Mouse (Mus musculus) CH12.LX (cell line): Measurements from ENCODE around the gene Cdk14. TPM values are rescaled to one million over a fixed set of nuclear protein-coding genes. Genes with fewer than 3 reads are reported as not detected.

Experiments
- DNase-seq: peaks from one replicate; pipeline ENCODE4 v3.0.0-alpha.2; 2013; ENCODE audit errors: extremely low read depth
- H3K27ac ChIP-seq: 2 replicates; pipeline ENCODE4 v1.5.1; 2012; ENCODE audit warnings: low read depth, mild to moderate bottlenecking, control low read depth, moderate library complexity; ENCODE audit not compliant: insufficient read depth
- H3K27me3 ChIP-seq: replicated peaks from 2 replicates; pipeline ENCODE3; 2012; ENCODE audit warnings: inconsistent platforms
- H3K36me3 ChIP-seq, 2 experiments: replicated peaks in 1 of 2; 2 replicates each; pipeline versions ENCODE3 to v1.6.1; 2012; ENCODE audit warnings: inconsistent platforms in 1 of 2, low read length in 1 of 2, mild to moderate bottlenecking in 1 of 2, mixed read lengths in 1 of 2, moderate library complexity in 1 of 2; ENCODE audit not compliant: control insufficient read depth in 1 of 2, insufficient read depth in 1 of 2
- H3K4me1 ChIP-seq, 2 experiments: 2 replicates each; pipeline ENCODE4 v1.6.1; 2012; ENCODE audit warnings: inconsistent platforms in 1 of 2, moderate library complexity in 1 of 2; ENCODE audit not compliant: insufficient read depth in 2 of 2, control insufficient read depth in 1 of 2
- H3K4me2 ChIP-seq: 2 replicates; pipeline ENCODE4 v1.6.1; 2012; ENCODE audit warnings: low read depth, mild to moderate bottlenecking, control low read depth; ENCODE audit not compliant: poor library complexity, insufficient read depth, severe bottlenecking
- H3K4me3 ChIP-seq, 3 experiments: fragments of 150-350 bp in 1 of 3; sonication (generic) in 1 of 3; replicated peaks in 1 of 3; 2 replicates each; pipeline versions ENCODE3 to v1.5.1; 2011 to 2012; ENCODE audit warnings: low read depth in 2 of 3, low read length in 2 of 3, mild to moderate bottlenecking in 2 of 3, moderate library complexity in 2 of 3, control low read depth in 1 of 3, improper control_type of control experiment in 1 of 3, inconsistent platforms in 1 of 3, mixed read lengths in 1 of 3; ENCODE audit not compliant: poor library complexity in 1 of 3
- H3K79me2 ChIP-seq: replicated peaks from 2 replicates; pipeline ENCODE4 v1.6.1; 2012; ENCODE audit warnings: mild to moderate bottlenecking, moderate library complexity; ENCODE audit not compliant: control insufficient read depth, poor library complexity, insufficient read depth, severe bottlenecking; ENCODE audit errors: extremely low read depth
- H3K9ac ChIP-seq: 2 replicates; pipeline ENCODE4 v1.6.1; 2012; ENCODE audit warnings: low read depth, mild to moderate bottlenecking, control low read depth, moderate library complexity; ENCODE audit not compliant: insufficient read depth
- H3K9me3 ChIP-seq: replicated peaks from 2 replicates; pipeline ENCODE3; 2012; ENCODE audit warnings: low read length, inconsistent platforms, mixed read lengths
- BHLHE40 ChIP-seq: IDR thresholded peaks from 2 replicates; pipeline ENCODE4 v1.6.1; 2011; ENCODE audit warnings: mild to moderate bottlenecking, low read depth, low read length, improper control_type of control experiment
- E2F4 ChIP-seq: IDR thresholded peaks from 2 replicates; pipeline ENCODE4 v1.6.1; 2011; ENCODE audit warnings: low read depth, low read length, improper control_type of control experiment; ENCODE audit not compliant: insufficient replicate concordance
- ELF1 ChIP-seq: IDR thresholded peaks from 2 replicates; pipeline ENCODE4 v1.6.1; 2014; ENCODE audit warnings: low read depth, mild to moderate bottlenecking, inconsistent platforms, low read length, improper control_type of control experiment
- EP300 ChIP-seq: IDR thresholded peaks from 2 replicates; pipeline ENCODE4 v1.6.1; 2011; ENCODE audit warnings: low read length, improper control_type of control experiment
- ETS1 ChIP-seq: conservative IDR thresholded peaks from 2 replicates; pipeline ENCODE4 v1.6.1; 2012; ENCODE audit warnings: low read depth, mild to moderate bottlenecking, inconsistent platforms, low read length, improper control_type of control experiment, moderate library complexity
- MAFK ChIP-seq: IDR thresholded peaks from 2 replicates; pipeline ENCODE4 v1.6.1; 2011; ENCODE audit warnings: low read length, improper control_type of control experiment; ENCODE audit not compliant: insufficient replicate concordance
- MAX ChIP-seq: IDR thresholded peaks from 2 replicates; pipeline ENCODE4 v1.6.1; 2011; ENCODE audit warnings: low read length, improper control_type of control experiment
- MXI1 ChIP-seq: IDR thresholded peaks from 2 replicates; pipeline ENCODE4 v1.6.1; 2011; ENCODE audit warnings: mild to moderate bottlenecking, low read depth, low read length, improper control_type of control experiment
- NELFE ChIP-seq: IDR thresholded peaks from 2 replicates; pipeline ENCODE4 v1.6.1; 2011; ENCODE audit warnings: low read depth, low read length, improper control_type of control experiment
- NRF1 ChIP-seq: IDR thresholded peaks from 2 replicates; pipeline ENCODE4 v1.6.1; 2014; ENCODE audit warnings: low read depth, mild to moderate bottlenecking, inconsistent platforms, low read length, improper control_type of control experiment, moderate library complexity
- PAX5 ChIP-seq: IDR thresholded peaks from 2 replicates; pipeline ENCODE4 v1.6.1; 2012; ENCODE audit warnings: low read length, inconsistent platforms, mixed read lengths
- POLR2A ChIP-seq: IDR thresholded peaks from 2 replicates; pipeline ENCODE4 v1.6.1; 2011; ENCODE audit warnings: low read depth, mild to moderate bottlenecking, improper control_type of control experiment, low read length
- POLR2AphosphoS2 ChIP-seq: IDR thresholded peaks from 2 replicates; pipeline ENCODE4 v1.6.1; 2011; ENCODE audit warnings: low read depth, low read length, improper control_type of control experiment
- RAD21 ChIP-seq: IDR thresholded peaks from 2 replicates; pipeline ENCODE4 v1.6.1; 2011; ENCODE audit warnings: low read depth, mild to moderate bottlenecking, low read length, improper control_type of control experiment, moderate library complexity
- SIN3A ChIP-seq: IDR thresholded peaks from 2 replicates; pipeline ENCODE4 v1.6.1; 2012; ENCODE audit warnings: low read length, improper control_type of control experiment, inconsistent platforms
- TCF12 ChIP-seq: IDR thresholded peaks from 2 replicates; pipeline ENCODE4 v1.6.1; 2014; ENCODE audit warnings: low read depth, mild to moderate bottlenecking, inconsistent platforms, low read length, improper control_type of control experiment
- USF2 ChIP-seq: conservative IDR thresholded peaks from 2 replicates; pipeline ENCODE4 v1.6.1; 2011; ENCODE audit warnings: low read depth, low read length, improper control_type of control experiment
- ZC3H11A ChIP-seq: IDR thresholded peaks from 2 replicates; pipeline ENCODE4 v1.6.1; 2012; ENCODE audit warnings: low read depth, mild to moderate bottlenecking, inconsistent platforms, low read length, improper control_type of control experiment
- ZKSCAN1 ChIP-seq: IDR thresholded peaks from 2 replicates; pipeline ENCODE4 v1.6.1; 2012; ENCODE audit warnings: low read depth, inconsistent platforms, low read length, improper control_type of control experiment, borderline replicate concordance
- dilution Hi-C: fragments of 300-500 bp; cut with MboI; formaldehyde crosslinking; loops from 2 replicates; pipeline ENCODE4 v1.14.3; 2020; ENCODE audit warnings: low sequenced_read_pairs; ENCODE audit not compliant: extremely low pct_unique_long_range_greater_than_20kb, extremely low pct_ligation_motif_present
- in situ Hi-C: fragments of 300-500 bp; cut with MboI; formaldehyde crosslinking; loops from 3 replicates; pipeline ENCODE4 v1.14.3; 2019; ENCODE audit warnings: low sequenced_read_pairs, low pct_ligation_motif_present, low pct_unique_long_range_greater_than_20kb, mixed read lengths
- polyA plus RNA-seq: library from polyadenylated mRNA; unstranded; fragments of >175 nt; gene quantifications from 2 replicates; pipeline ENCODE4 v1.2.1, GENCODE M21; 2012; ENCODE audit warnings: low read depth; ENCODE audit not compliant: insufficient read length
- total RNA-seq, 2 experiments: library from RNA; depleted of rRNA; stranded (reverse); fragments of 300-350 nt in 1 of 2; fragments of >200 nt in 1 of 2; gene quantifications; 2 replicates each; pipeline ENCODE4 v1.2.3; 2012 to 2014

Gene Cdk14
- total and polyA plus RNA-seq, 3 experiments, result 3.7 to 12.0 (median 8.9) TPM

GRCm38 (mm10) chr5:5134905-5135511 is 285.1 kb downstream of the Cdk14 start:
- Histone ChIP-seq H3K4me3 (no peak overlapping the region), H3K79me2 (no peaks in the 10 kb centered on the region), H3K4me2 (no peak overlapping the region), H3K9me3 (no peaks in the 10 kb centered on the region), H3K27me3 (no peaks in the 10 kb centered on the region), H3K4me1 (peaks cover 0 to 5% of the 10 kb centered on the region in 2 experiments; a peak in 1 of 4 replicates), H3K36me3 (no peaks in the 10 kb centered on the region), H3K9ac (no peak overlapping the region), H3K27ac (no peak overlapping the region)
- TF ChIP-seq MAFK (no peak), EP300 (no peak), USF2 (no peak), RAD21 (no peak), POLR2AphosphoS2 (no peak), NELFE (no peak)
- dilution Hi-C loops, result no loop called here
- DNase-seq, result no peak
- in situ Hi-C loops, result no loop called here

GRCm38 (mm10) chr5:5134143-5134904 is 285.8 kb downstream of the Cdk14 start:
- no peaks in the 10 kb centered on the region for H3K36me3 ChIP-seq
- H3K9me3 ChIP-seq, result no peaks in the 10 kb centered on the region
- H3K27me3 ChIP-seq, result no peaks in the 10 kb centered on the region
- dilution Hi-C loops, result no loop called here
- no peak overlapping the region for H3K4me2 ChIP-seq
- peaks cover 0 to 5% of the 10 kb centered on the region in 2 experiments; a peak in 1 of 4 replicates for H3K4me1 ChIP-seq
- in situ Hi-C loops, result no loop called here
- no peaks in the 10 kb centered on the region for H3K79me2 ChIP-seq
- TF ChIP-seq SIN3A (no peak), MAX (no peak), NRF1 (no peak), ELF1 (no peak), PAX5 (no peak), POLR2A (no peak), BHLHE40 (no peak), ETS1 (no peak), ZKSCAN1 (no peak), E2F4 (no peak), MXI1 (no peak), ZC3H11A (no peak), RAD21 (no peak), TCF12 (no peak)
- no peak overlapping the region for H3K9ac ChIP-seq
- no peak overlapping the region for H3K27ac ChIP-seq
- no peak overlapping the region for H3K4me3 ChIP-seq
- DNase-seq, result no peak
